Mouse (Mus musculus) thymus, postnatal 14 days (tissue): Measurements from ENCODE around the gene Gpr37l1.

Source experiments
- DNase-seq: peaks from one replicate; pipeline ENCODE4 v3.0.0; 2021

Gene Gpr37l1

GRCm38 (mm10) chr1:135181275-135181674, 13.8 kb upstream of the Gpr37l1 start:
- DNase-seq, result no peak

- no peak for DNase-seq
Measured at GRCm38 (mm10) chr1:135180830-135181229, 13.3 kb upstream of the Gpr37l1 start.

GRCm38 (mm10) chr1:135178863-135179262, 11.4 kb upstream of the Gpr37l1 start:
- no peak for DNase-seq

GRCm38 (mm10) chr1:135177724-135178123, 10.2 kb upstream of the Gpr37l1 start:
- DNase-seq, result no peak

GRCm38 (mm10) chr1:135175176-135175575, 7.7 kb upstream of the Gpr37l1 start:
- DNase-seq, result no peak

GRCm38 (mm10) chr1:135173311-135173710, 5.8 kb upstream of the Gpr37l1 start:
- no peak for DNase-seq

GRCm38 (mm10) chr1:135171984-135172383, 4.5 kb upstream of the Gpr37l1 start:
- DNase-seq, result no peak

GRCm38 (mm10) chr1:135171202-135171601, 3.7 kb upstream of the Gpr37l1 start:
- no peak for DNase-seq

- no peak for DNase-seq
Measured at GRCm38 (mm10) chr1:135170299-135170698, 2.8 kb upstream of the Gpr37l1 start.

GRCm38 (mm10) chr1:135169556-135170224, 2.2 kb upstream of the Gpr37l1 start:
- DNase-seq, result no peak

- no peak for DNase-seq
Measured at GRCm38 (mm10) chr1:135168453-135169200, 1.1 kb upstream of the Gpr37l1 start.

- DNase-seq, result no peak
Measured at GRCm38 (mm10) chr1:135162720-135163119, 4.8 kb downstream of the Gpr37l1 start.

- no peak for DNase-seq
Measured at GRCm38 (mm10) chr1:135160411-135161050, 7.0 kb downstream of the Gpr37l1 start.

- no peak for DNase-seq
Measured at GRCm38 (mm10) chr1:135159556-135160123, 7.8 kb downstream of the Gpr37l1 start.

GRCm38 (mm10) chr1:135159074-135159473, 8.4 kb downstream of the Gpr37l1 start:
- DNase-seq, result no peak

- DNase-seq, result no peak
Measured at GRCm38 (mm10) chr1:135158633-135159032, 8.8 kb downstream of the Gpr37l1 start.

GRCm38 (mm10) chr1:135156300-135156699, 11.2 kb downstream of the Gpr37l1 start:
- no peak for DNase-seq

- peak; percentile 71 for DNase-seq
Measured at GRCm38 (mm10) chr1:135154411-135154959, 13.0 kb downstream of the Gpr37l1 start.

- no peak for DNase-seq
Measured at GRCm38 (mm10) chr1:135154011-135154410, 13.5 kb downstream of the Gpr37l1 start.

- DNase-seq, result no peak
Measured at GRCm38 (mm10) chr1:135148996-135149395, 18.5 kb downstream of the Gpr37l1 start.

GRCm38 (mm10) chr1:135148476-135148875, 19.0 kb downstream of the Gpr37l1 start:
- DNase-seq, result no peak

GRCm38 (mm10) chr1:135147702-135148058, 19.8 kb downstream of the Gpr37l1 start:
- DNase-seq, result no peak

- DNase-seq, result peak; percentile 60
Measured at GRCm38 (mm10) chr1:135146946-135147701, 20.4 kb downstream of the Gpr37l1 start.
